Mouse (Mus musculus): ENCODE data around the gene Olfr1414.
"Not testable (repeated sequence)": the region's sequence is repeated elsewhere in the genome, so short reads cannot be mapped to it uniquely, and the experiment has no call there.

Olfr1414 gene

GRCm38 (mm10) chr1:92518561-92518960 is at the start of gene Olfr1414:
Olfr1414 (minus strand) TSS chr1:92518661.
- DNase-seq (ENCODE audit: low spot score in 2 of 2) = no peak

DNA sequence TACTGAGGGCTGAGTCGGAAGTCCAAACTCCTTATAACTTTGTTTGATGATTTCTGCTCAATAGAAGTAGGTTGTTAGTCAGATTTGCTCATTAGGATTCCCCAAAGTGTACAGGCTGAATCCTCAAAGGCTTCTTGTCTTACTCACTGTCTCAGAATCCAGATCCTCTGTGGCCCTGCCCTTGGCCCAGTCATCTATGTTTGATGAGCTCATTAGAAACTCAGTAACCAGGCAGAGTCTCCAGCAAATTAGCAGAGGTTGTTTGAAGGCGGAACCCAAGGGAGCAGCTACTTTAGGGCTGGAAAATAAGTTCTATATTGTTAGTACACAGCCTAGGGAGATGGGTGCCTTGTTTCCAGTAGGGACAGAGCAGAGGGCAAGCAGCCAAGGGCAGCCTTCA is 27.5 kb upstream of the Olfr1414 start:
- no peak for DNase-seq (ENCODE audit: low spot score in 2 of 2)

DNA sequence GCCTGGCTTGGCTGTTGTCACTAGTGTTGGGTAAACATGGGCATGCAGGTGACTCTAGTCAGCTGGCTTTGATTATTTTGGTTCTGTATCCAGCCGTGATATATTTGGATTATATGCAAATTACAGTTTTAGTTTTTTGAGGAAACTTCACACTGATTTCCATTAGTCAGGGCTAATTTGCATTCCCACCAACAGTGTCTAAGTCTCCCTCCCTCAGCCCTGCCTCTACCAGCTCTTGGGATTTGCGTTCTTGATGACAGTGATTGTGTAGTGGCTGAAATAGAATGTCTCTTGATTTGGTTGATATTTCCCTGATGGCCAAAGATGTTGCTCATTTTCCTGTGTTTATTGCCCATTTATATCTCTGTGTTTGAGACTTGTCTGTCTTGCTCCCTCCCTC is 20.6 kb upstream of the Olfr1414 start:
- no peak for DNase-seq (ENCODE audit: low spot score in 2 of 2)

GRCm38 (mm10) chr1:92536972-92537371 is 18.5 kb upstream of the Olfr1414 start:
- no peak for DNase-seq (ENCODE audit: low spot score in 2 of 2)

- no peak for DNase-seq (ENCODE audit: low spot score in 2 of 2)
These were observed 5.3 kb upstream of the Olfr1414 start for GRCm38 (mm10) chr1:92523764-92524163.

DNA sequence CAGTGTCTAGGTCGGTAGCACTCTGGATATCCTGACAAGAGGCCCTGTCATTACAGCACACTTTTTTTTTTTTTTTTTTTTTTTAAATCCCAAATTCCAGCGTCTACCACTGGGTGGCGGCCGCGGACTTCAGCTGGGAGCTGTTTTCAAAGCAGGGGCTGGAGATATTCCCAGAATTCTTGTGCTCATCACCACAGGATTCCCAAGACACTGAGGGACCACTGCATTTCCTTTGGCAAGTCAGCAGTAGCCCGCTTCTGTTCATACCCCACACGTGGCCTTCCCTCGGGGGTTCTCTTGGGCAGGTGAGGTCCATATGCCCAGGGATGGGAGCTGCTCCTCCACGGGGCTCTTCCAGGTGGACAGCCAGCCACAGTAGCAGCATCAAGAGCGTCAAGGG is 2.9 kb upstream of the Olfr1414 start:
- DNase-seq (ENCODE audit: low spot score in 2 of 2) = peak; percentile 31 to 56

DNA sequence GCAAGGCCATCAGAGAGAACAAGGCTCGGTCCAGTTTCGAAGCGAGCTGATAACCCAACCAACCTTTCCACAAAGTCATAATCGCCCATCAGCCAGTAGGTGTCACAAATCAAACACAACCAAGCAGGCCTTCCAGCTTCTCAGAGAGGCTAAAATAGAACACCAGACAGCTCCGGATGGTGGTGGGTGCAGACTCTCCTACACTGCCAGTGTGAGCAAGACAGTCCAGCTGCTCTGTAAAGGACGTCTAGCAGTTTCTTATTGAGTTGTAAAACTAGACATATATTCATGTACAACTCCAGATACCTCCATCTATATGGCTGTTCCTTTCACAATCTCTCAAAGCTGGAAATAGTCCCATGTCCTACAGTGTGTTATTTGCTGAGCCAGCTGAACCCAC is 585 bp upstream of the Olfr1414 start:
- peak; percentile 63 for DNase-seq (ENCODE audit: low spot score in 2 of 2)

GRCm38 (mm10) chr1:92515390-92515789 is 3.1 kb downstream of the Olfr1414 start:
- DNase-seq (ENCODE audit: low spot score in 2 of 2) = no peak

GRCm38 (mm10) chr1:92511646-92512045 is 6.8 kb downstream of the Olfr1414 start:
- DNase-seq (ENCODE audit: low spot score in 2 of 2) = not testable (repeated sequence)

DNA sequence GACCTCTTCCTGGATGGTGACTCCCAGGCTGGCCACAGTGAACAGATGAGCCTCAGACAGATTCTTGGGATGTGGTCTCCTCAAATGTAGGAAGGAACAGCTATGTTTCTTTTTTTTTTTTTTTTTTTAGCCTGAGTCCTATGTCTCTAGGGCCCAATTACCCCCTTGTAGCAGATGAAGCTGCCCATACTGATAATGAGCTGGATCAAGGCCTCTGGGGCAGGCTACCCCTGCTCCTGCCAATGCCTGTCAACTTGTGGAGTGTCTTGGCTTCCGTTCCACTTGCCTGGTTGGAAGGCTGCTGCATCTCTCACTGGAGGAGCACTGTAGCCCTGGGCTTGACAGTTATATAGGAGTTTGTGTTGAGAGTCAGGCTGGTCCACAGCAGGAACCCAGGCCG is 22.5 kb downstream of the Olfr1414 start, which contains the start of gene Olfr1415:
Olfr1415 (minus strand) TSS at position 101 of the 400 bp plus-strand sequence.
- DNase-seq (ENCODE audit: low spot score in 2 of 2) = no peak

DNA sequence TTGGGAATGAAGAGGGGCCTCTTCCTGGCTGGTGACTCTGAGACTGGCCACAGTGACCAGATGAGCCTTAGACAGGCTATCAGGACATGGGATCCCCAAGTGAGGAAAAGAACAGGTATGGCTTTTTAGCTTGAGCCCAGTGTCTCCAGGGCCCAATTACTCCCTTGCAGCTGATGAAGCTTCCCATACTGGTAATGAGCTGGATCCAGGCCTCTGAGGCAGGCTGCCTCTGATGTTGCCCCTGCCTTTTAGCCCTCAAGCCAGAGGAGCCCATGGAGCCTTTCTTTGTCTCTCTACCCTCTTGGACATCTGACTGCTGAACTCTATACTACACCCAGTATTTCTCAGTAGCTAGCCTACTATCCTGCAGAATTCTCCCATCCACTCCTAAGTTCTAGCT is 33.4 kb downstream of the Olfr1414 start, which contains the start of gene Olfr1416:
Olfr1416 (minus strand) TSS at position 101 of the 400 bp plus-strand sequence.
- no peak for DNase-seq (ENCODE audit: low spot score in 2 of 2)

- no peak for DNase-seq (ENCODE audit: low spot score in 2 of 2)
These were observed 44.3 kb downstream of the Olfr1414 start for GRCm38 (mm10) chr1:92474066-92474578.

GRCm38 (mm10) chr1:92473165-92474041 is 45.1 kb downstream of the Olfr1414 start, which contains the start of gene Ndufa10:
Ndufa10 (minus strand) TSS chr1:92473860.
- peak; percentile 91 to 94 for DNase-seq (ENCODE audit: low spot score in 2 of 2)

DNA sequence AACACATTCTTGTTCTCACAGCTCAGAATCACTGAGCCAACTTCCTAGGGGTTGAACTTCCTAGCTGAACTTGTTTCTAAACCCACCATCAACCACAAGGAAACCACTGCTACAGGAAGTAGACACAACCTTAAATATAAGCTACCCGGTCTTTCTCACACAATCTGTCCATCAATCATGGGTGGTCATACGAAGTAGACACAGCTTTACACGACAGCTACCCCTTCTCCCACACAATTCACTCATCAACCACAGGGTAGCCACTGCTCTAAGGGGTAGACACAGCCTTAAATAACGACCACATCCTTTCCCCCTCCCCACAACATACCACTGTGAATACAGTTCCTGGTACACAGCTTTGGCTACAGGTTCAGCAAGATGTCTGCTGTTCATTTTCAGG is 49.6 kb downstream of the Olfr1414 start:
- no peak for DNase-seq (ENCODE audit: low spot score in 2 of 2)

DNA sequence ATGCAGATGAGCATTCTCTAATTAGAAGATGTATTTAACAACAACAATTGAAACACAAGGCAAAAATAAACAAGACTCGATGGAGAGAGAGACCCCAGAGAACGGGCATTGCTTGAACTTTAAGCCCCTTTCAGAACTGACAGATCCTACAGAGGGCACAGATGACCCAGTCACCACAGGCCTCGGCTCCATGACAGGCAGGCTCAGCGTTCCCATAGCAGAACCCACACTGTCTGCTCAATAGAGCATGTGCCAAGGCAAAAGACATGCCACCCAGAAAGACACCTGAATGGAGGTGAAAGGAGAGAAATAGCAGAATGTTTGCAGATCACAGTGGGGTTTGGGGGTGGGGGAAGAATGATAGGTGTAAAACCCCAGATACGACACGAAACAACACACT is 60.0 kb downstream of the Olfr1414 start:
- no peak for DNase-seq (ENCODE audit: low spot score in 2 of 2)

DNA sequence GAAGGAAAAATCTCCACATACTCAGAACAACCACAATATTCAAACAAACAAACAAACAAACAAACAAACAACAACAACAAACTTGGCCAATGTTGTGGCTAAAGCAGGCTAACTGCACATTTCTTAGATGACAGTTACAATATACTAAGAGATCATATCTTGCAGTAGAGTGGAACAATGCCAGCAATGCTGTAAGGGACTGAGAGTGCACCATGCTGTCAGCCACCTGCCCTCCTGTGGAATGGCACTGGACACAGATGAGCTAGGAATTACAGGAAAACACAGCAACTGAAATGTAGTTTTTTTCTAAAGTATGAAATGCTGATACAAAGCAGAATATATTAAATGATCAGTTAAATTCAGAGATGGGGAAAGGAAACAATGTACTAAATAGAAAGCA is 60.7 kb downstream of the Olfr1414 start:
- no peak for DNase-seq (ENCODE audit: low spot score in 2 of 2)
